Mouse (Mus musculus): ENCODE data around the gene Npff.

GRCm38 (mm10) chr15:102531586-102531985 lies 6.8 kb upstream of the Npff start:
- no peak for TF ChIP-seq MAZ (IDR thresholded peaks at IDR 0.05; ENCODE audit: low read depth, low read length)
- no peak for TF ChIP-seq POLR2A (IDR thresholded peaks at IDR 0.05; ENCODE audit: control insufficient read depth in 1 of 2, insufficient read depth in 1 of 2, low read depth in 1 of 2, low read length in 2 of 2, poor library complexity in 1 of 2)
- no peak for TF ChIP-seq CTCF (IDR thresholded peaks at IDR 0.05 in 2 of 3, conservative IDR thresholded peaks at IDR 0.05 in 1 of 3; ENCODE audit: control insufficient read depth in 1 of 3, insufficient read depth in 1 of 3, low read depth in 2 of 3, low read length in 3 of 3, poor library complexity in 1 of 3, severe bottlenecking in 1 of 3)
- TF ChIP-seq MYC (IDR thresholded peaks at IDR 0.05; ENCODE audit: low read depth, low read length): no peak
- no peak for TF ChIP-seq EP300 (IDR thresholded peaks at IDR 0.05; ENCODE audit: low read depth in 1 of 2, low read length in 2 of 2)
- no peak for TF ChIP-seq TBP (IDR thresholded peaks at IDR 0.05; ENCODE audit: low read depth, low read length)
- no peak for TF ChIP-seq CHD2 (IDR thresholded peaks at IDR 0.05; ENCODE audit: low read length)
- TF ChIP-seq GATA1 (IDR thresholded peaks at IDR 0.05; ENCODE audit: low read depth, low read length): no peak
- no peak for TF ChIP-seq MAX (IDR thresholded peaks at IDR 0.05; ENCODE audit: low read length)
- TF ChIP-seq HCFC1 (IDR thresholded peaks at IDR 0.05; ENCODE audit: low read depth, low read length): no peak
- TF ChIP-seq SMC3 (IDR thresholded peaks at IDR 0.05; ENCODE audit: low read depth, low read length): no peak

Measured in MEL (cell line).